Mouse (Mus musculus) liver, postnatal 0 days (tissue): Measurements from ENCODE around the gene Leng9.

ENCODE experiments used
- CTCF ChIP-seq: sonication (generic); IDR thresholded peaks from 2 replicates; pipeline ENCODE4 v1.5.1; 2016; ENCODE audit warnings: antibody characterized with exemption, low read depth
- EP300 ChIP-seq: IDR thresholded peaks from 2 replicates; pipeline ENCODE4 v1.6.1; 2016; ENCODE audit warnings: antibody characterized with exemption, low read depth, mild to moderate bottlenecking

GRCm38 (mm10) chr7:4154356-4154755 is 4.2 kb upstream of the Leng9 start:
- TF ChIP-seq CTCF: no peak
- no peak for TF ChIP-seq EP300
